Mouse (Mus musculus): ENCODE data around the gene Enpp1.

Gene Enpp1

GRCm38 (mm10) chr10:24711480-24712366, at the start of gene Enpp1:
Enpp1 (minus strand) TSS chr10:24712159.
- CTCF ChIA-PET, result no interaction called here

GRCm38 (mm10) chr10:24758326-24758915, 46.5 kb upstream of the Enpp1 start:
- CTCF ChIA-PET, result no interaction called here

GRCm38 (mm10) chr10:24754874-24755540, 43.0 kb upstream of the Enpp1 start:
- CTCF ChIA-PET, result no interaction called here

- CTCF ChIA-PET, result interaction anchor here (0.5 kb wide), 1 partner anchor 770 kb away, joined by 5 read pairs; no protein-coding TSS in a partner anchor
These were observed 42.4 kb upstream of the Enpp1 start for GRCm38 (mm10) chr10:24754251-24754835.

- CTCF ChIA-PET, result interaction anchor here (0.5 kb wide), 1 partner anchor 771 kb away, joined by 5 read pairs; no protein-coding TSS in a partner anchor
These were observed 41.7 kb upstream of the Enpp1 start for GRCm38 (mm10) chr10:24753536-24754250.

- CTCF ChIA-PET, result no interaction called here
These were observed 31.1 kb upstream of the Enpp1 start for GRCm38 (mm10) chr10:24742950-24743487.

GRCm38 (mm10) chr10:24741229-24742198, 29.6 kb upstream of the Enpp1 start:
- CTCF ChIA-PET, result no interaction called here

- CTCF ChIA-PET, result no interaction called here
These were observed 27.2 kb upstream of the Enpp1 start for GRCm38 (mm10) chr10:24739171-24739570.

GRCm38 (mm10) chr10:24738456-24738855, 26.5 kb upstream of the Enpp1 start:
- CTCF ChIA-PET, result no interaction called here

GRCm38 (mm10) chr10:24735027-24735777, 23.2 kb upstream of the Enpp1 start:
- CTCF ChIA-PET, result no interaction called here

- CTCF ChIA-PET, result interaction anchor here (0.6 kb wide), 1 partner anchor 123 kb away, joined by 6 read pairs; no protein-coding TSS in a partner anchor
These were observed 15.5 kb upstream of the Enpp1 start for GRCm38 (mm10) chr10:24727478-24727877.

- CTCF ChIA-PET, result interaction anchor here (0.7 kb wide), 1 partner anchor 271 kb away, joined by 12 read pairs; no protein-coding TSS in a partner anchor
These were observed 13.2 kb upstream of the Enpp1 start for GRCm38 (mm10) chr10:24725197-24725596.

- CTCF ChIA-PET, result no interaction called here
These were observed 9.9 kb upstream of the Enpp1 start for GRCm38 (mm10) chr10:24721841-24722240.

GRCm38 (mm10) chr10:24719383-24719782, 7.4 kb upstream of the Enpp1 start:
- CTCF ChIA-PET, result no interaction called here

GRCm38 (mm10) chr10:24718720-24719119, 6.8 kb upstream of the Enpp1 start:
- CTCF ChIA-PET, result no interaction called here

GRCm38 (mm10) chr10:24718058-24718457, 6.1 kb upstream of the Enpp1 start:
- CTCF ChIA-PET, result no interaction called here

- CTCF ChIA-PET, result no interaction called here
These were observed 4.3 kb upstream of the Enpp1 start for GRCm38 (mm10) chr10:24716232-24716631.

- CTCF ChIA-PET, result no interaction called here
These were observed 942 bp upstream of the Enpp1 start for GRCm38 (mm10) chr10:24712901-24713300.

- CTCF ChIA-PET, result no interaction called here
These were observed 405 bp upstream of the Enpp1 start for GRCm38 (mm10) chr10:24712367-24712761.
